Mouse (Mus musculus) kidney, postnatal 25 days (tissue): ENCODE data around the gene Rdh16f2.
"Not testable (repeated sequence)": the region's sequence is repeated elsewhere in the genome, so short reads cannot be mapped to it uniquely, and the experiment has no call there.

Experiments used
- DNase-seq, 2 experiments: peaks; one replicate each; pipeline ENCODE4 v3.0.0; 2021; ENCODE audit warnings: mixed read lengths in 2 of 2

Gene Rdh16f2

DNA sequence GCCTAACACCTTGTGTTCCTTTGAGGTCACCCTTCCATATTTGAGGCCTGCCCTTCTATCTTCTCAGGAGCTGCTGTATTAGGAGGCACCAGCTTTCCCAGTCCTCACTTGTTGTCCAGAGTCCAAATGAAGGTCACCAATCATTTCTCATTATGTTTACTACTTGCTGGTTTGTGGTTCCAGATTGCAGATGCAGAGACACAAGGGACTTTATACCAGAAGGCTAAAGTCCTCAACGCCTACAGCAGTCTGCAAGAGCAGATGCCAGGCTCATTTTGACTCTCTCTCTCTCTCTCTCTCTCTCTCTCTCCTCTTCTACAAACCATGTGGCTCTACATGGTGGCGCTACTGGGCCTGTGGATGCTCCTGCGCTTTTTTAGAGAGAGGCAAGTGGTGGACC is at the start of gene Rdh16f2:
TSS of gene Rdh16f2 (plus strand) at position 243 of the 400 bp plus-strand sequence.
- DNase-seq = peak in 1 of 2 experiments; percentile 38

DNA sequence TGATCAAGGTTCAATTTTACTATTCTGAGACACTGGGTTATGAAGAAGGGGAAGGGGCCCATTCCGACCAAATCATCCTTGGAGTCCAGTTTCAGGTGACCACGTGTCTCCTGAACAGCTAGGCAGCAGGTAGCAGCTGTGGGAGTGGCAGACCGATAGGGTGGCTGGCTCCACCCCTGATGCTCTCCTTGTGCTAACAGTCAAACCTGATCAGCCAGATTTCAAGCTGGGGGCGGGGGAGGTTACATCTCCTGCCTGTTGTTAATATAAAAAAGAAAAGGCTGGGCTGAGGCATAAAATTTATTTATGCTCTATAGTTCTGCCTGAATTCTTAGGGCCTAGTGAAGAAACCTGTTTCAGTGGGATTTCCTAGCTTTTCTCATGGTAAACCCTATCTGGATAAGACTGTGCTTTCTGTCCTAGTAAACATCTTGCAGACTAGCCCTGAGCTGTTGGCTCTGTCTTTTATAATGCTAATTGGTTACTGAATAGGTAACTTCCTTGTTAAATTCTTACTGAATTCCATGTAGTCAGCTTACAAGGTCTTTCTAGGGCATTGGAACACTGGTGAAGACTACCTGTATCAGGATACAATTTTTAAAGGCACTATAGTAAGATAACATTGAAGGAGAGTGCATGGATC is 48.9 kb upstream of the Rdh16f2 start:
- peak; percentile 33 to 62 for DNase-seq

DNA sequence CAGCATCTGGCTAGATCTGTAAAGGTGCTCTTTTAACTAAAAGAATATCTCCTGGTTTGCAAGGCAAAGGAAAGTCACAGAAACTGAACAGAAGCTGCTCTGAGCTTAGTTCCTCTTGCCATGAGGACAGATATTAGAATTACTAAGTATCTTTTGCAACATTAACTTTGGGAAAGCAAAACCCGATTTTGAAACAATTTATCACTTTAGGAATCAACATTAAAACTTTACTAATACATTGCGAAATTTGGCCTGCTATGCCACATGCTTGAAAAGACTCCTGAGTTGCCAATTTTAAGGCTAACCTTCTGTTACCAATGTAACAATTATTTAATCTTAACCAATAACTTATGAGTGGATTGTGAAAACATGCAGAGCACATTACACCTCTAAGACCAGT is 44.5 kb upstream of the Rdh16f2 start:
- DNase-seq = not testable (repeated sequence)

DNA sequence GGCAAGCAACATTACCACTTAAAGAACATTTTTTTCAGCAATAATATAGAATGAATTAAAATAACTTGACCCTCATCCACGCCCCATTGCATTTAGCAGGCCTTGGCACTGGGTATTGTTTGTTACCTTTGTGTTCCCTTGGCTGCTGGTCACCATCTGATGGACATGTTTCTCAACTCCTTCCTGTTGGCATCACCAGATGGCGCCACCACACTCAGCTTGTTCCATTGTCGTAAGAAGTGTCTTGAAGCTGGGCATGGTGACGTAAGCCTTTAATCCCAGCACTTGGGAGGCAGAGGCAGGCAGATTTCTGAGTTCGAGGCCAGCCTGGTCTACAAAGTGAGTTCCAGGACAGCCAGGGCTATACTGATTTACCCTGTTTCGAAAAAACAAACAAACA is 40.9 kb upstream of the Rdh16f2 start:
- peak; percentile 66 to 71 for DNase-seq

DNA sequence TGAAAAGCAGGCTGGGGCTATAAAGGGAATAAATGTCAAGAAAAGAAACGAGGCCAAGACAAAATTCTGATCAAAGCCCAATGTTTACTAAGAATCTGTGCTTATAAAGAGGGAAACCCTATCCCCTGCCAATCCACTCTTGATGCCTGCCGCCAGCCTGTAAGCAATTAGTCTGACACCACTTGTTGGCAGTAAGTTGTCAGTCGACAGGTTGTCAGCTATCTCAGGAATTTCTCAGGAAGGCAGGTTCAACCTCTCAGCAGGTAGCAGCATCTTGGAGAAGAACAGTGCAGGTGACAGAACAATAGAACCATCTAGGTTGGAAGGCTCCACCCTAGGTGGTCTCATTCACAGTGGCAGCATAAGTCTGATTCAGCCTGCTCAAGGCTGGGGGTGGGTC is 37.2 kb upstream of the Rdh16f2 start:
- DNase-seq = no peak

DNA sequence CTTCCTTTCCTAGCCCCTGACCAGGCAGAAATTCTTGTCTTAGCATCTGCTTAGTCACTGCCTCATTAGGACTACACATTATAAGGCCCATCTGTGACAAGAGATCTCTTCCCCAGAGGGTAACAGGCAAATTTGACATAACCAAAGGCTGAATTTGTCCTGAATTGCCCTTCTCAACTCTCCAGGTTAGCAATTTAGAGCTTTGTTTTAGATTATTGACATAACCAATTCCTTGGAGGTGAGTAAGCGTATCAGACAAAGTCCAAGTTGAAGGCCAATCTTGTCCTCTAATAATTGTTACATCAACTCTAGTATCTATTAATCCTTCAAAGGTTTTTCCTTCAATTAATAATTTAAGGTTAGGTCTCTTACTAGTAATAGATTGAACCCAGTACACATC is 32.1 kb upstream of the Rdh16f2 start:
- not testable (repeated sequence) for DNase-seq

DNA sequence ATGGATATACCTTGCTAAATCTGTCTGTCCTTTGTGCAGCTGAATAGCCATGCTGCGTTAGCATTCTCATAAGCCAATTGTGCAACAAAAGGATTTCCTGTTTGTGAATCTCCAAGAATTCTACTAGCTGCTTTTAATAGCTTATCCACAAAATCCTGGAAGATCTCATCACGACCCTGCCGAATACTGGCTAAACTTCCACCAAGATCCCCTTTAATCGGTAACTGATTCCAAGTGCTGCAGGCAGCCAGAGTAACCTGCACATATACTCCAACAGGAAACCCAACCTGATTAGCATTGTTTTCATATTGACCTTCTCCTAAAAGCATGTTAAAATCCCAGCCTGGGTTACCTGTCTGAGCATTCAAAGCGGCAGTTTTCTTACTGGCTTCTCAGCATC is 31.0 kb upstream of the Rdh16f2 start:
- DNase-seq = peak; percentile 53 to 79

DNA sequence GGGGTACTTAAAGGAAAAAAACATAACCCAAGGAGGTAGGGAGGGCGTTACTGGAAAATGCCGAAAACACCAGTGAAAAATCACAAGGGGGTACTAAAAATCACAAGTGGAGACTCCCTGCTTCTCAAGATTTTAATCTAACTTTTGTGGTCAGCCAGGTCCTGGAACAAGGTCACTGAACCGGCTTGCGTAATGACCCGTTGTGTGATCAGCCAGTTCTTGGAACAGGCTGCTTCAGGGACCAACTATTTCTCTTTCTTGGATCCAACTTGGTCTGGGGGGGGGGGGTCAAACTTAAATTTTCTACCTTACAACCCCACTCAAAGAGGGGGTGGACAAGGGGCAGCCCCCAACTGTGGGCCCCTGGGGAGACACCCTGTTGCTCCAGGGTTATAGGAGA is 28.5 kb upstream of the Rdh16f2 start:
- peak; percentile 58 to 83 for DNase-seq

DNA sequence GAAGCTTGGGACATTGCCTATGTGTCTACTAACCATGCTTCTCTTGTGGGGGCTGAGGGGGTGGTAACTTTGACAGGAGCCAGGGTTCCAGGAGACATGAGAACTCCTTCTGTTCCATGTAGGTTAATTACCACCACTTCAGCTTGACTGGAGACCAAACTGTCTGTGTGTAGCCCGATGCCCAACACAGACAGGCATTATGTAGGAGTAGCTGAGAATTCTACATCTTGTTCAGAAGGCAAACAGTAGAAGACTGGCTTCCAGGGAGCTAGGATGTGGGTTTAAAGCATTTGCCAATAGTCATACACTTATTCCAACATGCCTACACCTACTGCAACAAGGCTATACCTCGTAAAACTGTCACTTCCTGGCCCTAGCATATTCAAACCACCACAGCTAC is 27.7 kb upstream of the Rdh16f2 start:
- DNase-seq = no peak

DNA sequence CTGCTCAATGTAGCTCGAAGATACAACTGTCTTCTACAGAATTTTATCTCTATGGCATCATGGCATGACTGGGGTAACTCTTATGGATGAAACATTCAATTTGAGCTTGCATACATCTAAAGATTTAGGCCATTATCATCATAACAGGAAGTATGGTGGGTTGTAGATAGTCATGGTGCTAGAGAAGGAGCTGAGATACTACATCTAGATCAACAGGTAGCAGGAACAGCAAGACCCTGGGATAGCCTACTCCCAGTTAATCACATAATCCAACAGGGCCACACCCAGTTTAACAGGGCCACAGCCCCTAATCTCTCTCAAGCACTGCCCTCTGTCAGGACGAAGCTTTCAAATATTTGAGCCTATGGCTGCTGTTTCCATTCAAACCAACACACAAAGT is 25.5 kb upstream of the Rdh16f2 start:
- DNase-seq = no peak

DNA sequence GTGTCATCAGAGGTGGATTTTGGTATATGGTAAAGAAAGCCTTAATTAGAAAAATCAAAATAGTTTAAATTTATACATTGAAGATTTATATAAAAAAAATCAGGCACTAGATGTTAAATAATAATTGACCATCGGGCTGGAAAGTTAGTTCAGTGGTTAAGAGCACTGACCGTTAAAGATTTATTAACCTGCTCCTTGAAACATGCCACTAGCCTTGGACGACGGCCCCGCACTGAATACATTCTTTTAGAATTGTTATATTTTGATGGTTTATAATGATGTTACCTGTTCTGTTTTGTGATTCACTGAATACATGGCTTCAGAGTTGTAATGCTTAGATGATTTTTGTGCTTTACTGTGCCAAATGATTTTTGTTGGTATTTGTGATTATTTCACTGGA is 20.3 kb upstream of the Rdh16f2 start:
- peak; percentile 48 for DNase-seq

DNA sequence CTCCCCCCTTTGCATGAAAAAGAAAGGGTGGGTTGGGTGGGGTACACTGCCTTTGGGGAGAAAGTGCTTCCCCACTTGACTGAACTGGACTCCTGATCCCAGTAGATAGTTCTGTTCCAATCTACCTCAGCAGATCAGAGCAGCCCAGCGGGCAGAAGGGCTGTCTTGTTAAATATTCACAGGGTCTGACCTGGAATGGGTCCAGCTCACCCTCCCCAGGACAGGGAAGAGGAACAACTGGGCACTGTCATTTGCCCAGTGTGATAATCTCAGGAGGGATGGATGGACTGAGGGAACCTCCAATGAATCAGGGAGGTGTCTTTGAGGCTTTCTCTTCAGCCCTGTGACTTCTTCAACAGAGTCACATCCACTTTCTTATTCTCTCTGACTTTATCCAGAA is 18.2 kb upstream of the Rdh16f2 start:
- peak; percentile 87 to 92 for DNase-seq

DNA sequence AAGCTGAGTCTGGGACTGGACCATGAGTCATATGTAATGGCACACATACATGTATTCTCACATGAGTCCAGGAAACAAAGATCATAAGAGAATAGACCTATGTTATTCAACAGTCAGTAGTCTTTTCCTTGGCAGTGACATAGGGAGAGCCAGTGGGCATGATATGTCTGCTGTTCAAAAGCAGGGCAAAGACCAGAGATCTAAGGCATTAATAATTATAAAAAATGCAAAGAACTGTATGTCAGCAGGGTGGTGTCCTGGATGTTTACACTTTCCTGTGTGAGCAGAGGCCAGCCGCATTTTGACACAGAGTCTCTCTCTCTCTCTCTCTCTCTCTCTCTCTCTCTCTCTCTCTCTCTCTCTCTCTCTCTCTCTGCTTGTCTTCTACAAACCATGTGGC is 16.6 kb upstream of the Rdh16f2 start, which contains the start of gene Rdh19:
TSS of gene Rdh19 (plus strand) at position 301 of the 400 bp plus-strand sequence.
- no peak for DNase-seq

DNA sequence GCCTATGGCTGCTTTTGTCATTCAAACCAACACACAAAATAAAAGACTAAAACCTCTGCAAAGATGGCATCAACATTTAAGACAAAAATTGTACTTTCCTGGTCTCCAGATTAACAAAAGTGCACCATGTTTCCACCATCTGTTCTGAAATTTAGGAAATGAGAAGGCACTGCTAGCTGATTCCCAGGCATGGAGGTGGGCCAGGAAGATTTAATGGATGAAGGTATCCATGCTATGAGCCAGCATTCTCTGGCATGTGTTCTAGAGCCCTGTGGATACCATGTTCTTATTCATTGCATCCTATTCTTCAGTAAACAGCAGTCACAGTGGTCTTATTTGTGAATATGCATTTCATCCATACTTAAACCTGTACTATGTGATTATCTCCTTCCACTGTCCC is 9.9 kb upstream of the Rdh16f2 start:
- no peak for DNase-seq

DNA sequence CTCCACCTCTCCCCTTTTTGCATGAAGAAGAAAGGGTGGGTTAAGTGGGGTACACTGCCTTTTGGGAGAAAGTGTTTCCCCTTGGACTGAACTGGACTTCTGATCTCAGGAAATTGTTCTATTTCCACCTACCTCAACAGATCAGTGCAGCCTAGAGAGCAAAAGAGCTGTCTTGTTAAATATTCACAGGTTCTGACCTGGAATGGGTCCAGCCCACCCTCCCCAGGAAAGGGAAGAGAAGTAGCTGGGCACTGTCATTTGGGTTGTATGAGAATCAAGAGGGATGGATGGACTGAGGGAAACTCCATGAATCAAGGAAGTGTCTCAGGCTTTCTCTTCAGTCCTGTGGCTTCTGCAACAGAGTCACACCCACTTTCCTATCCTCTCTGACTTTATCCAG is 1.3 kb upstream of the Rdh16f2 start:
- peak; percentile 84 to 87 for DNase-seq

DNA sequence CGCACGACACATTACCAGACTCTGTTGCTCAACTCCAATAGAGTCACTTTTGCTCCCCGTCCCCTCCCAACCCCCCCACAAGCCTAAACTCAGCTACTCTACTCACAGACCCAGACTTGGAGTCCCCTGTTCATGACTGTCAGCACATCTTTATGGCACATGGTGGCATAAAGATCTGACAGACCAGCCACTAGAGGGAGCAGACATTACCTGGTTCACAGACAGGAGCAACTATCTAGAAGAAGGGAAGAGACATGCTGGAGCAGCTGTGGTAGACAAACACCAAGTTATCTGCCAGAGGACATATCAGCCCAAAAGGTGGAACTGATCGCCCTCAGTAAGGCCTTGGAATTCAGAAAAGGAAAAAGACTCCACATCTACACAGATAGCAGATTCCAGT is 6.2 kb downstream of the Rdh16f2 start:
- peak in 1 of 2 experiments; percentile 68 for DNase-seq

DNA sequence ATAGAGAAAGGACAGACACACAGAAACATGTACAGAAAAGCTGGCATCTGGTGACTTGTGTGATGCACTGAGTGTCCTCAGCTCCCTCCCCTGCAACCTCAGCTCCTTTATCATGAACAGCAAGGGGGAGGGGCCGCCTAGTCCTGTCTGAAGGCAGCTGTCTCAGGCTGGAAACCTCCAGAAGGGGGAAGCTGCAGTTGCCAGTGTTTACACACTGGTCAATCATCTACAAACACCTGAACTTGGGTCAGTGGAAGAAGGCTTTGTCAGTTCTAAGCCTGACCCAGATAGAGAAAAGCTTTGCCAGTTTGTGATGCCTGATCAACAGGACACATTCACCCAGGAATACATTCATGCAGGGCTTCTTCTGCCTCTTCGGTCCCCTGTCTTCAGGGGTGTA is 11.4 kb downstream of the Rdh16f2 start:
- peak; percentile 91 to 94 for DNase-seq

DNA sequence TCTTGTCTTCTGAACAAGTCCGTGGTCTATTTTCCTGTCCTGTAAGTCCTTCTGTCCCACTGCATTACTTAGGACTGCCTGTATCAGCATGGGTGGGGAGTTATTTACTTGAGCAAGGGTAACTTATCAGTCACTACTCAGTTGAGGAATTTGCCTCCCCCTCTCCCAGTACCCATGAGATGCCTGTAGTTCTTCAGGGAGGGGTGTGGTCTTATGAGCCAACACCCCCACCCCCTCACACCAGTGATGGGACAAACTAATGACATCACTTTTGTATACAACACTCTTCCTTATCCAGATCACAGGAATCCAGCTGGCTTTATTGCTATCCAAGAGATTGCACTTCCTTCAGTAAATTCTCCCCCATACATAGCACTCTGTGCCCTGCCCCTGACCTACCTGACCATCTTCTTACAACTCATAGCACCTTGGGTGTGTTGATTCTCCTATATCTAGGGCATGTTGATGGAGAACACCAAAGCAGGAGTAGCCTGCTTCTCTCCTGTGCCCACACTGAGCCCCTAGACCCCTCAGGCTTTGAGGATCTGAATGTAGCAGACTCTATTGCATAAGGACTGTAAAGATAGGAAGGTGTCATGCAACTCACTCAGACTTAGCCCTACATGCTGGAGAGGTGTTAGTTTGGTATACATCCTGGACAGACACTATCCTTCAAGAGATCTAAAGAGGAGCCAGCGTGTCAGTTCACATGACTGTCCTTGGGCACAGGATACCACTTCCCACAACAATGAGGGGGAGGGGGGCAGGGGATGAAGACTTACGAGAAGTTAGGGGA is 12.2 kb downstream of the Rdh16f2 start:
- DNase-seq = no peak

DNA sequence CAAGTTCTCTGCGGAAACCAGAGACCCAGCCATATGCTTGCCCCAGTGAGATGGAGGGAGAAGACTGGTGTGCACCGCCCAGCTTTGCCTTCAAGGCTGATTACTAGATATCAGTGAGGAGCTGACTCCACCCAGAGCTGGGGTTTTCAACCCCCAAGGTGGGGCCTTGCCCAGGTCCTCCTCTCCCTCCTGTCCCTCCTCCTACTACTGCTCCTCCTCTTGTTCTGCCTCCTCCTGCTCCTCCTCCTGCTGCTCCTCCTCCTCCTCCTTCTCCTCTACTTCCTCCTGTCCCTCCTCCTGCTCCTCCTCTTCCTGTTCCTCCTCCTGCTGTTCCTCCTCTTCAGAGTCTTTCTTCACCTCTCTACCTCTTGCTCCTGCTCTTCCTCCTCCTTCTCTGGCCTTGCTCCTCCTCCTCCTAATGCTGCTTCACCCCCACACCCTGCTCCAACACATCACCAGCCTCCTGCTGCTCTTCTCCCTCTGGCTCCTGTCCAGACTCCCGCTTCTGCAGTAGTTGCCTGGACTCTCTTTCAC is 12.9 kb downstream of the Rdh16f2 start:
- DNase-seq = peak; percentile 73 to 85

DNA sequence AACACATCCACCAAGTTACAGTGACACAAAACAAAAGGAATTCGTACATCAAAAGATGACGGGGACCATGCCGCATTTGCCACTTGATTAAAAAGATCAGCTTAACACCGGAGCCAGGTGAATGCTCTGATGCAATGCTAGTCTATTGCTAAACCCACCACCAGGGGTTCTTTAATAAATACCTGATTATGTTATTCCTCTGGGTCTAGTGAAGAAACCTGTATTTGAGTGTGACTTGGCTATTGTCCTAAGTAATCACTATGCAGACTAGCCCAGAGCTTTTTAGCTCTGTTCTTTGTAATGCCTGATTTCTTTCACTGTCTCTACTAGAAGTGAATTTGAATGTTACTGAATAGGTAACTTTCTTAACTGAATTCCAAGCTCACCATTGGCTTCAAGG is 14.8 kb downstream of the Rdh16f2 start:
- no peak for DNase-seq

DNA sequence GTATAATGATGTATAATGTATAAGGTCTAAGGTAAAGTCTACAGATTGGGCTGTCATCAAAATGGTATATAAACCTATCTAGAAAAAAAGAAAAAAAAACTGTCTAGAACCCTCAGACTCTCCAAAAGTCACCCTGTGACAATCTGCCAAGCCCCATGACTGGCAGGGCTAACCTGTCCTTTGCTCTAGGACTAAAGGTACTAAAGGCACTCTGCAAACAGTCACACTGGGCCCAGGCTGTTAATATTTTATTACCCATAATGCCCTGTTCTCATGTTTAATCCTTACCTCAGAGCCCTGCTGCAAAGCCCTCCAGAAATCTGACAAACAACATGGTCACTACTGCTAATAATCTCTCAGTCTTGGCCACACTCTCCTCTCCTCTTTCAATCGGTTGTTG is 20.3 kb downstream of the Rdh16f2 start:
- peak; percentile 73 to 87 for DNase-seq

DNA sequence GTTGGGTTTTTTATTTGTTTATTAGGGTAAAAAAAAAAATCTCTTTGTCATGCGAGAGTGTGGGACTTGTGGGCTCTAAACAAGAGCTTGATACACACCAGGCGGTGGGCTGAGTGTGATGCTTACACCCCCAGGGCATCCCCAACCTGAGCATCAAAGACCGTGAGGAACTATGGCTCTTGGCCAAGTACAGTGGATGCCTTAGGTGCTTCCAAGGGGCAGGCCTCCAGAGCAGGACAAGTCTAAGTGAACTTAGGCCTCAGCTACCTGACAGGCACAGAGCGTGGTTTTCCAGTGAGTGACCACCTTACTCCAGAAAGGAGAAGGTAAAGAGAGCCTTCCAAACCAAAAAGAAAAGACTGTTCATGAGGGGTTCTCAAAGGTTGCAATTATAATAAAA is 20.7 kb downstream of the Rdh16f2 start:
- DNase-seq = peak; percentile 62 to 82

DNA sequence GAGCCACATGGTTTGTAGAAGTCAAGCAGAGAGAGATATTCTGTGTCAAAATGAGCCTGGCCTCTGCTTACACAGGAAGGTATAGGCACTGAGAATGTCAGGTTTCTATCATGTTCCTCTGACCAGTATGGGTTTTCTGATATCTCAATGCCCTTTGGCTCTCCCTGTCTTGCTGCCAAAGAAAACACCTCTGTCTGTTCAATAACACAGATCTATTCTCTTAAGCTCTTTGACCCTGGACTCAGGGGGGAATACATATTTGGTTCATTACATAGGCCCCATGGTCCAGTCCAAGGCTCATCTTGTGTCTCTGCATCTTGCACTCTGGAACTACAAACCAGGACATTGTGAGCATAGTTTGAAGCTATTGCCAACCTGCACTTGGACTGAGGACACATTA is 22.3 kb downstream of the Rdh16f2 start, which contains the start of gene Rdh7:
TSS of gene Rdh7 (minus strand) at position 213 of the 400 bp plus-strand sequence.
- DNase-seq = no peak

DNA sequence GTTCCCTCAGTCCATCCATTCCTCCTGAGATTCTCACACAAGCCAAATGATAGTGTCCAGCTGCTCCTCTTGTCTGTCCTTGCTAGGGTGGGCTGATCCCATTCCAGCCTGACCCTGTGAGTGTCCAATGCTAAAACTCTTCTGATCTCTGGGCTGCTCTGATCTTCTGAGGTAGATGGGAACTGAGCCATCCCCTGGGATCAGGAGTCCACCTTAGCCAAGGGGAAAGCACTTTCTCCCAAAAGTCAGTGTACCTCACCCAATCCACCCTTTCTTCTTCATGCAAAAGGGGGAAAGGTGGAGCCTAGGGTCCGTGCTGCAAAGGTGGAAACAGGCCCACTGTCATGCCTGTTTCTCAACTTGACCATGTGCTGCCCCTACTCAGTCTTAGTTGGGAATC is 25.2 kb downstream of the Rdh16f2 start:
- DNase-seq = no peak
